Mouse (Mus musculus) WW6 (cell line): Measurements from ENCODE around the gene Mogat2.

Source experiments
- DNase-seq: peaks from one replicate; pipeline ENCODE4 v3.0.0-alpha.2; 2013; ENCODE audit warnings: low read depth, low spot score

Mogat2 gene

GRCm38 (mm10) chr7:99235657-99236056 is 2.8 kb downstream of the Mogat2 start:
- no peak for DNase-seq

GRCm38 (mm10) chr7:99234916-99235315 is 3.5 kb downstream of the Mogat2 start:
- no peak for DNase-seq

- DNase-seq: no peak
Observed at GRCm38 (mm10) chr7:99232571-99232970, 5.8 kb downstream of the Mogat2 start.

GRCm38 (mm10) chr7:99230061-99230747 is 8.2 kb downstream of the Mogat2 start:
- no peak for DNase-seq

- no peak for DNase-seq
Observed at GRCm38 (mm10) chr7:99229411-99229810, 9.0 kb downstream of the Mogat2 start.

- DNase-seq: no peak
Observed at GRCm38 (mm10) chr7:99228825-99229224, 9.6 kb downstream of the Mogat2 start.

GRCm38 (mm10) chr7:99227267-99227666 is 11.2 kb downstream of the Mogat2 start:
- no peak for DNase-seq

GRCm38 (mm10) chr7:99226662-99227061 is 11.8 kb downstream of the Mogat2 start:
- no peak for DNase-seq

GRCm38 (mm10) chr7:99225421-99225820 is 13.0 kb downstream of the Mogat2 start:
- DNase-seq: no peak

GRCm38 (mm10) chr7:99224648-99225190 is 13.7 kb downstream of the Mogat2 start:
- no peak for DNase-seq

- no peak for DNase-seq
Observed at GRCm38 (mm10) chr7:99224225-99224624, 14.2 kb downstream of the Mogat2 start.

- DNase-seq: no peak
Observed at GRCm38 (mm10) chr7:99217338-99218074, 20.9 kb downstream of the Mogat2 start.

- DNase-seq: no peak
Observed at GRCm38 (mm10) chr7:99215347-99215855, 23.0 kb downstream of the Mogat2 start.

GRCm38 (mm10) chr7:99214621-99215185 is 23.7 kb downstream of the Mogat2 start:
- DNase-seq: no peak

GRCm38 (mm10) chr7:99213686-99214085 is 24.7 kb downstream of the Mogat2 start:
- no peak for DNase-seq

GRCm38 (mm10) chr7:99213056-99213455 is 25.4 kb downstream of the Mogat2 start:
- no peak for DNase-seq

GRCm38 (mm10) chr7:99208704-99209103 is 29.7 kb downstream of the Mogat2 start:
- no peak for DNase-seq

- DNase-seq: no peak
Observed at GRCm38 (mm10) chr7:99206364-99206763, 32.1 kb downstream of the Mogat2 start.

- DNase-seq: no peak
Observed at GRCm38 (mm10) chr7:99202163-99202562, 36.3 kb downstream of the Mogat2 start.

- DNase-seq: no peak
Observed at GRCm38 (mm10) chr7:99200290-99200689, 38.1 kb downstream of the Mogat2 start.

- DNase-seq: no peak
Observed at GRCm38 (mm10) chr7:99199451-99200175, 38.8 kb downstream of the Mogat2 start.

- DNase-seq: no peak
Observed at GRCm38 (mm10) chr7:99198811-99199210, 39.6 kb downstream of the Mogat2 start.
